Mouse (Mus musculus): ENCODE data around the gene Gm36864. TPM values are rescaled to one million over a fixed set of nuclear protein-coding genes. Genes with fewer than 3 reads are reported as not detected.

Gene Gm36864
- total RNA-seq, 2 experiments from 2014 or later: not detected

DNA sequence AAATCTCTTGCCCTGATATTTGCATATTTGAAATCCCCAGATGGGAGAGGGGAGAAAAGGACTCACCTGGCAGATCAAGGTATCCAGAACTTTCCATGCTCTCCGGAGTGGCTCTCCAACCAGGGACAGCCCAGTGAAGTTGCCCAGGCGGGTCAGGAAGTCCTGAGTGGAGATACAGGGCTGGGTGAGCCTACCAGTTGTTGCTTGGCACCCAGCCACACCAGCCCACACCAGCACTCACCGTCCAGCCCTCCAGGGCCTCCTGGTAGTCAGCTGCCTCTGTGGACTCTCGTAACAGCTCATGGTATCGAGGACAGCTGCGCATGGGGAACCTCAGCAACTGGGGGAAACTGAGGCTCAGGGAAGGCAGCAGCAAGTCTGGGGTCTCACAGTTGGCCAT lies 19.0 kb downstream of the Gm36864 start:
- DNase-seq (ENCODE audit: low spot score in 2 of 2): no peak

DNA sequence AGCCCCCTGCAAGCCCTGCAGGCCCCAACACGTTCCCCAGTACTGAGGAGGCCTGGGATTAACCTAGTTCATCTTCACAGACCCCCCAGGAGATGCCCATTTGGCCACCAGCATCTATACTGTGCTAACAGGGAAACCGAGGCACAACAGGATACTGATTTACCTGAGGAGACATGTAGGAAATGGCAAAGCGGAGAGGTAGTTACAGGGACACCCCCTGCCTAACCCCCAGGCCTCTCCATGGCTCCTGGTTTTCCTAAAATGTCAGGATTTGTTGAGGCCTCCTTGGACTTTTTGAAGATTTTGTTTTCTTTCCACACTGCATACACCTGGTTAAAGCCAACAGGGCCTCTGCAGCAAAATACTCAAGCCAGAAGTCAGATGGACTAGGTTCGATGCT lies 21.3 kb downstream of the Gm36864 start, which contains the start of gene Acp4:
TSS of gene Acp4 (minus strand) at position 101 of the 400 bp plus-strand sequence.
- no peak for DNase-seq (ENCODE audit: low spot score in 2 of 2)

DNA sequence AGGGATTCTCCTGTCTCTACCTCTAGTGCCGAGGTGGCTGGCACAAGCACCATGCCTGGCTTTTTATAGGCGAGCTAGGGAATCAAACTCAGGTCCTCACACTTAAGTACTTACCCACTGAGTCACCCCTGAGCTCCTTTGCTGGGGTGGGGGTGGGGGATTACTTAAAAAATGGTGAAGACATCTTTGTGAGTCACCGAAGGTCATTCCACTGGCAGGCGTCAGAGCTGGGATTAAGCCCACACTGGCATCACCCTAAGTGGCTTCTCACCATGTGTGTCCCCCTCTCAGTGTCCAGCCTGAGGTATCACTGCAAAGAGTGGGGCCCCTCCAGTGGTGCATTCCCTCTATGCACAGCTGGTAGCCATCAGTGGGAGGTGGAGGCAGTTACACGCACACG lies 24.4 kb downstream of the Gm36864 start:
- no peak for DNase-seq (ENCODE audit: low spot score in 2 of 2)

DNA sequence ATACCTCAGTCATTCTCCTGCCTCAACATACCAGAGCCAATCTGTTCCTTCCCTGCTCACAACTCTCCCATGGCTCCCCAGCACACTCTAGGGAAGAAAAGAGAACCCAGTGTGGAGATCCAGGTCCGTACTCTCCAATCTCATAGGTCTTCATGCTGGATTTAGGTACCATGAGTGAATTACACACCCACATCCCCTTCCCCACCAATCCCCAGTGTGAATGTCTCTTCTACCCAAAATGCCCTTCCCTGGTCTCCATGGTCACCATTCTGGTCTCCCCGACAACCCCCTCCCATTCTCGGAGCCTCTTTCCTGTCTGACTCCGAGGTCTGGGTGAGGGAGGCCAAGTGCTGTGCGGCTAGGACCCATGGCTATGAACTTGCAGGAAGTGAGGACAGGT lies 25.2 kb downstream of the Gm36864 start, which contains the start of gene Gm15517:
TSS of gene Gm15517 (plus strand) at position 301 of the 400 bp plus-strand sequence.
- no peak for DNase-seq (ENCODE audit: low spot score in 2 of 2)

DNA sequence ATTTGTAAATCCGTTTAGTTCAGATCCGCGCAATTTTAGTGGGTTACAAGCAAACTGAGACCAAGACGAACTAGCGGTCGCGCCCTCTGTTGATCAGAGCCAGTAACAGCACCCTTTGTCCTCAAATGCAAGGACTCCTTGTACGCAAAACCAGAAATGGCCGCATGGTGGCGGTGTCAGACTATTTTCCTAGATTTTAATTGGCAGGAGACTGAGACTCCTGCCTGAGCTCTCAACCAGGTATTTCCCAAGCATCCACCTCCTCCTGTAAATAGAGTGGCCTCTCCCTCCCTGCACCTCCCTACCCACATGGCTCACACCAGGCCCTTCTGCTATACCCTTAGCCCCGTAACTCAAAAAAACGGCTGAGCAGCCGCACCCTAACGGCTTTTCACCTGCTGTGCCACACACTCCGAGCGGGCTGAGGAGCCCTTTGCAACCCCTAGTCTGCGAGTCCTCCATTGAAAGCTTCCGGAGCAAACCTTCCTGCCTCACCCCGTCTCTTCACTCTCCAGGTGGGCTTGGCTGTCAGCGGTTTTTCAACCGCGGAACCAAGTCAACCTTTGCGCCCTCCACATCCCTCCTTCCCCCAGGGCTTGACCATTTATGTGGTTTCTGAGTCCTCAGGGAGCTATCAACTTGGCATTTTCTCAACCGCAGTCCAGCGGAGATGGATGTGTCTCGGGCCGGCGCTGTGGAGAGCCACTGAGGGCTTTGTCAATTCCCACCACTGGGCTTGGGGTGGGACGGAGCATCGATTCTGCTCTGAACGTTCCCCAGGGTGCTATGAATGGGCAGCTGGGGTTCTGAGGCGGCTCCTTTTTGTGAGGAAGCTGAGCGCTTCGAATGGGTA lies 27.0 kb downstream of the Gm36864 start:
- peak; percentile 77 to 92 for DNase-seq (ENCODE audit: low spot score in 2 of 2)

DNA sequence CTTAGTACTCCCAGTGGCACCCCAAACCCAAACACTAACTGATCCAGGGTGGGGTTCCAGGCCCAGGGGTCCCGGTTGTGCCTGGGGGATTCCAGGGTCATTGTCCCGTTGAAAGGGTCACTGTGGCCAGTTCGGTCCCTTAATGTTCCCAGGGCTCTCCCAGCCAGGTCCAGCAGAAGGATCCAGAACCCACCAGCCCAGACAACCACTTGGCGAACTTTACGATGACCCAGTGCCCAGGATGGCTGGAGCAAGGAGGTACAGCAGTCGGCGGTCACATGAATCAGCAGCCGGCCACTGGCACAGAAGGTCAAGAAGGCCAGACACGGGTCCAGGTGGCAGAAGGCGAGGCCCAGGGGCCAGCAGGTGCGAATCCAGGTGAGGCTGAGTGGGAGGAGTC lies 32.1 kb downstream of the Gm36864 start:
- DNase-seq (ENCODE audit: low spot score in 2 of 2): no peak

DNA sequence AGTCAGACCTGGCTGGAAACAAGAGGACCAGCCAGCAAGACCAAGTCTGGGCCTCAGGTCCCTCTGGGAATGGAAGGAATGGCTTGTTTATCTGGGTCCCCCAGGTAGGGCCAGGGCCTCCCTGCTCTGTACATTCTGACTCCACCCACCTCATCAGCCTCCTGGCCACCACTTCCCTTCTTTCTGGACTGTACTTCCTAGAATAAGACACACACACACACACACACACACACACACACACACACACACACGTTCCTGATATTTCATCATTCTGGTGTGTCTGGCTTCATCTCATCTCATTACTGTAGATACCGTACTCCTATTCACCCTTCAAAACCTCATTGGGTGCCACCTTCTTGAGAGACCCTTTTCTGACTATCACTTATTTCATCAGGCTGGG lies 33.4 kb downstream of the Gm36864 start:
- no peak for DNase-seq (ENCODE audit: low spot score in 2 of 2)

DNA sequence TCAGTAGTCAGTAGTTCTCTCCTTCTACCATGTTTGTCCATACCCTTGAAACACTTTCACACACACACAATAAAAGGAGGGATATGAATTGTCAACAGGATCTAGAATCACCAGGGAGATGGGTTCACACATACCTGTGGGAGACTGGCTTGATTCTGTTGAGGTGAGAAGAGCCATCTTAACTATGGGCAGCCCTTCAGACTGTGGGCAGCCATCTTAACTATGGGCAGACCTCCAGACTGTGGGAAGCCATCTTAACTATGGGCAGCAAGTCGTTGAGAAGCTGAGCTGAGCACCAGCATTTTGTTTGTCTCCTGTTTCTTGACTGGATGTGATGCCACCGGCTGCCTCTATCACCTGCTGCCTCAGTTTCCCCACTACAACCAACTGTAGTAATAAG lies 35.3 kb downstream of the Gm36864 start:
- no peak for DNase-seq (ENCODE audit: low spot score in 2 of 2)

DNA sequence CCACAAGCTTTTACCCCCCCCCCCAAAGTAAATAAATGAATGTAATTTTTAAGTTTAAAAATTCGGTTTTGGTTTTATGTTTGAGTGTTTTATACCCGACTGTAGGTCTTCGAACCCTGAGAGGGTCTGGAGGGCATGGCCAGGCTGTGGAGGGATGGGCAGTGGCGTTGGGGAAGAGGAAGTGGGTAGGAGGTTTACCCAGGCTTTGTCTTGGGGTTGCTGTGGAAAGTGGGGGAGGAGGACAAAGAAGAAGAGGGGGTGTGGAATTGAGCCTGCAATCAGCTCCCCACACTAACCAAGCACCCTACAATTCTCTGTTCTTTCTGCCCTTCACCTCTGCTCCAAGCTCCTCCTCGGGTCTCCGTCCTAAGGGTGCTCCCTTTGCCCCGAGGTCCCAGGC lies 36.6 kb downstream of the Gm36864 start:
- DNase-seq (ENCODE audit: low spot score in 2 of 2): no peak

DNA sequence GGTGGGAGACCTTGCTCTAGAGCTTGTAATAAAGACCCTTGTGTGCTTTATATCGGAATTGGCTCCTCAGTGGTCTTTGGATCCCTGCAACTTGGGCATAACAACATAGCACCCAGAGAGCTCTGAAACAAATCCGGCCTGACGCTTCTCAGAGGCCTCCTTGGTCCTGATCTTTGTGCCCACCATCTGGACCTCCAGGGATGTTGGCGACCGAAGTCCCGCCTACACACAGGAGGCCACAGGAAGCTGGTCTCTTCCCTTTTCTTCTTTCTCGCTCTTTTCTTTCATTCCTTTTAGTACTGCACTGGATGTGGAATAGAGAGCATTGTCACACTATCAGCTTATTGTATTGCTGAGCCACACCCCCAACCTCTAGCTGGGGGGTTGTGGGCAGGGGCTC lies 37.5 kb downstream of the Gm36864 start:
- DNase-seq (ENCODE audit: low spot score in 2 of 2): no peak

DNA sequence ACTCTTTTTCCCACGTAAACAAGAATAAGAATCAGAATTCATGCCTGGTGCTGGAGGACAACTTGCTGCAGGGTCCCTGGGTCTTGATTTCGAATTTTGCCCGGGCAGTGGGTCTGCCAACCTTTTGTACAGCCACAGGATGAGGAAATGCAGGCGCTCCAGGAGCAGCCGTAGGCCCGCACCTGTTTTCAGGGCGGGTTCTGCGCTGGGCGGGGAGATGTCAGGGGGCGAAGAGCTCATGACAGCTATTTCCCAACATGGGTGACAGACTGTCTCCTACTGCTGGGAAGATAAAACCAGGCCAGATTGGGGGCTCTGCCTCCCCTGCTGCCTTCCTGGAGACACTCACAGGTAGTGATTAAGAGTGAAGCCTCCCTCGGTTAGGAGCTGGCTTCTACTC lies 38.1 kb downstream of the Gm36864 start:
- DNase-seq (ENCODE audit: low spot score in 2 of 2): no peak

DNA sequence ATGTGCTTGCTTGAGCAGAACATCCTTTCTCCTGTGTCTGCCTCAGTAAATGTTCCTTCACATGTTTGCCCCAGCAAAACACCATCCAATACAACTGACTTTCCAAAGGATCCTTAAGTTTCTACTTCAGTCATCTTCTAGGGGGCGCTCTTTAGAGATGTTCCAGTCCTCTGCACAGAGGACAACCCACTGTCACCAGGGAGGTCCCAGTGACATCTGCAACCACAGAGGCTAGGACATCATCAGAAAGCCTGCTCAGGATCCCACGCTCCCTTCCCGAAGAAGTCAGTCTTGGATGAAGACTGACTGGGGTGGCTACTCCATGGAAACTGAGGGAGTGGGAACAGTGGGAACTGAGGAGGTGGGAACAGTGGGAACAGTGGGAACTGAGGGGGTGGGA lies 39.6 kb downstream of the Gm36864 start:
- no peak for DNase-seq (ENCODE audit: low spot score in 2 of 2)

DNA sequence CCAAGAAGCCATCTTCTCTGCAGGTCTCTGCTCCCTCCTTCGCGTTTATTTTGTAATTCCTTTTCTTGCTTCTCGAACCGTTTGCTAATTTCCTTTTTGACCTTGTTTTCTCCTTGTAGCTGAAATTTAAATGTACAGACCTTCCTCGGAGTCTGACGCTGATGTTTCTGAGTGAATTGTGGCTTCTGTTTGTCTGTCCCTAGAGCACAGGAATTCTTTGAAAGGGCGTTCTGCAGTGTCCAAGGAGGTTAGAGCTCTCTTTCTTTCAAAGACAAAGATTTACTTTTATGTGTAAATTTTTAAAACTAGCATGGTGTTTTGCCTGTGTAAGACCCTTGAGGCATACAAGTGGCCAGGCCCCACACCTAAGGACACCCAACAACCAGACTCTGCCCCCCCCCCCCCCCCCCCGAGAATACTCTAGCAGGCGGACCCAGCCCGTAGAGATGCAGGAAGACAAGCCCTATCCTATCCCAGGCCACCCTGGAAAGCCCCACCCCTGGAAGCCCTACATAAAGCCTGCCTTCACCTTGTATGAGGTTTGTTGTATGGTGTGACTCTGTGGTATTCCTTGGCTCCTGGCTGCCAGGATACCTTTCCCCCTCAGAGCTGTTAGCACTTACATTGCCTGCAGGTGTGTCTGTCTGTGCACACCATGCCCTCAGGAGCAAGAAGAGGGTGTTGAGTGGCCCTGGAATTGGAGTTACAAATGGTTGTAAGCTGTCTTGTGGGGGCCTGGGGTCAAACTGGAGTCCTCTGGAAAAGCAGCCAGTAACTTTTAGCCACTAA lies 40.7 kb downstream of the Gm36864 start:
- no peak for DNase-seq (ENCODE audit: low spot score in 2 of 2)

DNA sequence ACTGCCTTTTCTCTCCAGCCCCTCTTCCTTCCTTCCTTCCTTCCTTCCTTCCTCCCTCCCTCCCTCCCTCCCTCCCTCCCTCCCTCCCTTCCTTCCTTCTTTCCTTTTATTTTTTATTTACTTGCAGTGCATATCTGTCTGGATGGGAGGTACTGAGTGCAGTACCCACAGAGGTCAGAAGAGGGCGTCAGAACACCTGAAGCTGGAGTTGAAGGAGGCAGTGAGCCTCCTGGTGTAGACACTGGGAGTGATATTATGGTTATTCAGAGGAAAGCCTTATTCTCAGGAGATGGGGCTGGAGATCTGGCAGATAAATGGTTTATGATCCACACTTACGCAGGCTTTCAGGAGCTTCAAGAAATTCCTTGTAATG lies 41.3 kb downstream of the Gm36864 start:
- no peak for DNase-seq (ENCODE audit: low spot score in 2 of 2)

DNA sequence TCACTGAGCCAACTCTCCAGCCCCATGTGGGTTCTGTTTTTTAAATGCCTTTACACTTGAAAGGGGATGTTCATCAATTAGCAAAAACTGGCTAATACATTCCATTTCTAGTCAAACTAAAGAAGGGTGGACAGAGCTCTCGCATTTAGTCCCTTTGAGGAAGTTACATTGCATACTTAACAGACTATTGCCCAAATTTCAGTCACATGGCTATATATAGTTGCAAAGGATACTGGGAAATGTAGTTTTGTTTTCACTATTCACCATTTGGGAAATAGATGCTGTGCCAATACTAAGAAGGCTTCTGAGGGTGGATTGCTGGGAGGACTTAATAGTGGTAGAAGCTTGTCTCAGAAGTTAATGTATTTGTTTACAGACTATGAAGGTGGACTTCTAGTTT lies 45.0 kb downstream of the Gm36864 start:
- DNase-seq (ENCODE audit: low spot score in 2 of 2): no peak

DNA sequence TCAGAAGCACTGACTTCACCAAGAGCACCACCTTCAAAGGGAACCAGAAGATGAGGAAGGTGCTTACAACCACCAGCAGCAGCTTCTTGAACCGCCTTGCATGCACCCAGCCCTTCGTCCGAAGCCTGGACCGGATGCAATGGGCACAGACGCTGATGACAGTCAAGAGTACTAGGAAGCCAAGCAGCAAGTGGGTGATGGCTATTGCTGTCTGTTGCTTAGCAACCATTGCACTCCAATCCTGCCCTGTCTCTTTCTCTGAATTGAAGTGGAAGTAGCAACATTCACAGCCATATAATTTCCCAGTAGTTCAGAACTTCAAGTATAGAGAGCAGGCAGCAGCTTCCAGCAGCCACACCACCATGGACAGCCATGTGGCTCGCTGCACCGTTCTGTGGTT lies 45.6 kb downstream of the Gm36864 start:
- no peak for DNase-seq (ENCODE audit: low spot score in 2 of 2)

DNA sequence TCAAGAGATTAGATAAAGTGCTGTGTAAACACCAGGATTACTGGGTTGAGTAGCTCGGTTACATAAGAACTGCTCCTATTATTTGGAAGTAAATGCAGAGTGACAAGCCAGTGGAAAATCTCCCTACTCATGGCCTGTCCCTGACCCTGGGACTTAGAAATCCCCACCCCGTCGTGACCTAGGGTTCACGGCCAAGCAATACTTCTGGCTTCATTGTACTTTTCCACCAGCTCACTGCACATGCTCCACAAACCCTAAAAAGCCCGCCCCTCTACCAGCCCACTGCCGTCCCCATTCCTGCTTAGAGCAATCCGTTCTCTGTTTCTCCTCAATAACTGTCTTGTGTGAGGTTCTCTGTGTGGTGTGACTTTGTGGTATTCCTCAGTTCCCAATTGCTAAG lies 51.8 kb downstream of the Gm36864 start:
- no peak for DNase-seq (ENCODE audit: low spot score in 2 of 2)

DNA sequence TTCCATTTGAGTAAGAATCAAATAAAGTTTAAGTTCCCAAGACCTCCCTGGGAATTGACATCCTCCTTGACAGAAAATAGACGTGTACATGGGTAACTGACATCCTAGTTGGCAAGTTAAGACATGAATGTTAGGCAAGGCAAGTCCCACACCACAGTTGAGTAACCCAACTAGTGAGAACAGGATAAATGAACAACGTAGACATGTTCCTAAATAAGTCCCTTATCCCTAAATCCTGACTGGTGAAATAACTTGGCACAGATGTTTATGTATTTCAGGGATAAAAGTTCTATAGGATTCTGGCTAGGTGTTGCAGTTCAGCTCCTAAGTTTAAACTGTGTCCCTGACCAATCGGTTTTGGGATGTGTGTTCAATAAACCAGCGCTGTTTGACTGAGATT lies 55.0 kb downstream of the Gm36864 start:
- no peak for DNase-seq (ENCODE audit: low spot score in 2 of 2)

DNA sequence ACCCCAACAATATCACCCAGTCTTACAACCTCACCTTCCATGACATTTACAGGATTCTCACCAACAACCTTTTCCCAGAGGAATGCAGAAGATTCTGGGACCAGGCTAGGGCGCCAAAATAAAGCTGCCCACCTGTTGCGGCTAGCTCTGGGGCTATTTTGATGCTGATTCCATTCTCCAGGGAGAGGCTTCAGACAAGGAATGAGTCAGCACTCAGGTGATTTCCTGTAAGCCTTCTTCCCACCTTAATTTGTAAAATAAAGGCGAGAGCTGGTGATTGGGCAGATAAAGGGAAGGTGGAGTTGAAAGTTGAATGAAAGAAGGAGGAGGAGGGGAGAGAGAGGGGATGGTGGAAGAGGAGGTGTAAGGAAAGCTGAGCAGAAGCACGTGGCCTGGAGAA lies 55.4 kb downstream of the Gm36864 start:
- DNase-seq (ENCODE audit: low spot score in 2 of 2): no peak

Measured in adrenal gland, postnatal 4 days (tissue).